Mouse (Mus musculus) lung, postnatal 10 days (tissue): ENCODE measurements around the gene 2700049A03Rik.
A peak's percentile ranks its signal among the peaks of the same experiment; 100 is the strongest.
"Not testable (repeated sequence)": the region's sequence is repeated elsewhere in the genome, so short reads cannot be mapped to it uniquely, and the experiment has no call there.

ENCODE experiments used
- DNase-seq: peaks from one replicate; pipeline ENCODE4 v3.0.0; 2021

The 2700049A03Rik gene

GRCm38 (mm10) chr12:71136130-71136973 is at the start of gene 2700049A03Rik, which contains the start of gene Timm9:
Gene 2700049A03Rik (plus strand): TSS chr12:71136848.
Gene Timm9 (minus strand): TSS chr12:71136684.
- DNase-seq, result peak; percentile 80

DNA sequence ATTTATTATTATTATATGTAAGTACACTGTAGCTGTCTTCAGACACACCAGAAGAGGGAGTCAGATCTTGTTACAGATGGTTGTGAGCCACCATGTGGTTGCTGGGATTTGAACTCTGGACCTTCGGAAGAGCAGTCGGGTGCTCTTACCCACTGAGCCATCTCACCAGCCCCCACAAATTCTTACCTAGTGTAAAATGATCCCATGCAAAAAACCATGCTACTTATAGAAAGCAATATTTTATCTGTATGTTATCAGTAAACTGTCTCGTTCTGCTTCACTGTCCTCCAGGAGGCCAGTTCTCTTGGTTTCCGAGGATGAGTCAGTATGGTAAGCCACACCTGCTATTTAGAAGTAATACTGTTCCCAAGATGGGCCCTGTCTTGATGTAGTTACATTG is 32.4 kb upstream of the 2700049A03Rik start:
- DNase-seq, result not testable (repeated sequence)

DNA sequence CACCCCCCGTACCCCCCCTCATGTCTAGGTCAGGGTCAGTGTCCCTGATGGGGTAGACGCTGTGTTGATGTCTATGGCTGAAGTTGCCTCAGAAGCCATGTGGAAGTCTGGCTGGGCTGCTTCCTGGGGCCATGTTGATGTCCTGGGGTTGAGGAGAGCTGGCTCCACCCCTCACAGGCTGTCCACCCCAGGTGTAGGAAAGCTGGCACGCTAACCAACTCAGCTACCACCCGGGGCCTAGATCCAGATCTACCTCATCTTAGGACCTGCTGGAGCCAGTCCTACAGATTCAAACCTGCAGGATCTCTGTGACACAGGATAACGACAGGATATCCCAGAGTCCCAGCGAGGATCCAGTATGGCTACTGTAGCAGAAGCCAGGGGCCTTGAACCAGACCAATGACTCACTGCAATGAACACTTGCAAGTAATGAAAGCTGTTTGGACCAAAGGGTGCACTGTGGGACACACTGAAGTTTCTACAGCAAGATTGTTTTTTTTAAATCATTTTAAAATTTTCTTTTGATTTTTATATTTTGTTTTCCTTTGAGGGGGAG is 29.4 kb upstream of the 2700049A03Rik start:
- DNase-seq, result no peak

DNA sequence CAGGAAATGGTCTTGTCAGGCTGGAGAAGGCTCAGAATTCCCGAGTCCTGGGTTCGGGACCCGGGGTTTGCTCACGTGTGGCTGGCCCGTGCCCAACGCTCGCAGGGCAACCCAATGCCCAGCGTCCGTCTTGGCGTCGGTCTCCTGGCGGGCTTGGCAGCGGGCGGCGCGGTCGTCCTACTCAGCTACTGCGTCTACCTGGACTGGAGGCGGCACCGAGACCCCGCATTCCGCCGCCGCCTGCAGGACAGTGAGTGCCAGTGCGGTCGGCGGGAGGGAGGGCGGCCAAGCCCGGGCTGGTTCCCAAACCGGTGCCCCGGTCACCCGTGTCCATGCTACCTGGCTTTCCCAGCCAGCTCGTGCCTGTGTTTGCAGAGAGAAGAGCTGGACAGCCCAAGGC is 25.3 kb upstream of the 2700049A03Rik start, which contains the start of gene Tomm20l:
Tomm20l (plus strand) TSS at position 98 of the 400 bp plus-strand sequence.
- peak; percentile 58 for DNase-seq

GRCm38 (mm10) chr12:71113074-71113473 is 23.6 kb upstream of the 2700049A03Rik start:
- DNase-seq, result peak; percentile 17

DNA sequence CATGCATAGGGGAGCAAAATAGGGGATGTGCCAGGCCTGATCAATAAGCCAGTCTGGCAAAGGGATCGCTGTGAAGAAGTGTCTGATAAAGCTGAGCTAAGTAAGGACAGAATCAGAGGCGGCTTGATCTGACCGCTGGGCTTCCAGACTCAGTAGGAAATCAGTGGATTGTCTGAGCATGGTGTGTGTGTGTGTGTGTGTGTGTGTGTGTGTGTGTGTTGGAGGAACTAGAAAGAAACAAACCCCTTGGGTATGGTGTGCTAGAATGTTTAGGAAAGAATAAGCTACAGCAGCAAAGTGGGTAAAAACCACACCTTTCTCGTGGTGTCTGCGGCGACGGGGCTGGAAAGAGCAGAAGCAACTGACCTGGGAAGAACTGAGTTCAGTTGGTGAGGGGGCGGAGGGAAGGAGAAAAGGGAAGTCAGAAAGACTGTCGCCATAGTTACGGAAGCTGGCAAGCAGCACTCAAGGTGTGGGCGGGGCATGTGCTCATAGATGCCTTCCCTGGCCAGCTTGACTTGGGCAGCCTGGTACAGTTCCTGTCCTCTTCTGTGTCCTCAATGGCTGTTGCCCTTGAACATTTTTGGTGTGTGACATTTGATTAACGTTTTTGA is 22.9 kb upstream of the 2700049A03Rik start:
- peak; percentile 72 for DNase-seq

DNA sequence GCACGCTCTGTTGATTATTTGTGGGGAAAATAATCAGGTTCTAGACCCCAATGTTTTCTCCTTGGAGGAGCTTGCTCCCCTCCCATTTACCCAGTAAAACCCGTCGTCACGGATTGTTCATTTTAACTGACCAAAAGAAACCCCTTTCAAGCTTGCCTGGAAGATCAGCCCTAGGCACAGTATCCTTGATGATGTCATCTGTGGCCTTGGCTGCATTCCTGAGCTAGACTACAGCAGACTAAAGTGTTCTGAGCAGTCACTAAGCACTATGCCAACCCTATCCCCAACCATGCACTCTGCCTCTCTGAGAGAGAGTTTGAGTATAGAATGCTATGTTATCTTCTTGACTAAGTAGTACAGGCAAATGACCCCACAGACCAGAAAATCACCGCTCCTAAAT is 20.2 kb upstream of the 2700049A03Rik start:
- DNase-seq, result no peak

- no peak for DNase-seq
Observed at GRCm38 (mm10) chr12:71122731-71123130, 13.9 kb upstream of the 2700049A03Rik start.

- no peak for DNase-seq
Observed at GRCm38 (mm10) chr12:71123286-71123685, 13.4 kb upstream of the 2700049A03Rik start.

- DNase-seq, result no peak
Observed at GRCm38 (mm10) chr12:71135581-71135980, 1.1 kb upstream of the 2700049A03Rik start.

DNA sequence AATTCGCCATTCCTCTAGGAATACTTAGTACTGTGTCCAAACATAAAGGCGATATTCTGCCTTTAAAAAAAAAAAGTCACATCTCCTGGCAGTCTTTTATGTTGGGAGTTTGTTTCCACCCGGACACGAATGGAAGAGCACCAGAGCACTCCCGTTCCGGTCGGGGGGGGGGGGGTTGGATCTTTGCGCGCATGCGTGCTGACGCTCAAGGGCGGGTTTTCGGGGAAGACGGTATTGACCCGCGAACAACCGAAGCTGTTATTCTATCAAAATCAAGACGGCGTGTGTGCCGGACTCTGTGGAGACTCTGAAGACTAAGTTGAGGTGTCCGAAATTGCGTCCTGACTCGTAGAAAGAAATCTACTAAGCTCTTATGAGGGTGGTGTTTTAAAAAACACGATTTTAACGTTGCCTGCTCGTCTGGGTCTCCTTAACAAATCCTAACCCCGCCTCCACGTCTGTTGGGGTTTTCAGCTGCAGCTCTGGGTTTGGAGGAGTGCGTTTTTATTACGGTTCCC is 385 bp downstream of the 2700049A03Rik start:
- peak; percentile 90 for DNase-seq

- DNase-seq, result no peak
Observed at GRCm38 (mm10) chr12:71137686-71138085, 1.0 kb downstream of the 2700049A03Rik start.

DNA sequence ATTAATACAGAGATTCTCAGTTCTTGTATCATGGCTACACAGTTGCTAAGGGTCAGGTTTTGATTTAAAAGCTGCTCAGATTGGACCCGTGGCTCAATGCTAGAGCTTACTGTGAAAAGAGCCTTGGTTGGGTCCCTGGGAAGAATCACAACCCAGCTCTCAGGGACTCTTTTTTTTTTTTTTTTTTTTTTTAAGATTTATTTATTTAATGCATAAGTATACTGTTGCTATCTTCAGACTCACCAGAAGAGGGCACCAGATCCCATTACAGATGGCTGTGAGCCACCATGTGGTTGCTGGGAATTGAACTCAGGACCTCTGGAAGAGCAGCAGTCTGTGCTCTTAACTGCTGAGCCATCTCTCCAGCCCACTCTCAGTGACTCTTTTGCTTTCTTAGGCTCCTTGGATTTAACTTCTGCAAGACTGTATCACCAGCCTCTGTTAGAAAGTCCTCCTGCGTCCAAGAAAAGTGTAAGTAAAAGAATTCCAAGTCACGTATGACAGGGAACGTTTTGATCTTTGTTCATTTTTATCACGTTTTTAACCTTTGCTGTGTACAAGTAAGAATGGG is 2.7 kb downstream of the 2700049A03Rik start:
- DNase-seq, result no peak

- DNase-seq, result no peak
Observed at GRCm38 (mm10) chr12:71141189-71141588, 4.5 kb downstream of the 2700049A03Rik start.

GRCm38 (mm10) chr12:71147641-71148040 is 11.0 kb downstream of the 2700049A03Rik start:
- DNase-seq, result peak; percentile 60

- DNase-seq, result no peak
Observed at GRCm38 (mm10) chr12:71148801-71149200, 12.2 kb downstream of the 2700049A03Rik start.

- no peak for DNase-seq
Observed at GRCm38 (mm10) chr12:71149456-71149855, 12.8 kb downstream of the 2700049A03Rik start.

DNA sequence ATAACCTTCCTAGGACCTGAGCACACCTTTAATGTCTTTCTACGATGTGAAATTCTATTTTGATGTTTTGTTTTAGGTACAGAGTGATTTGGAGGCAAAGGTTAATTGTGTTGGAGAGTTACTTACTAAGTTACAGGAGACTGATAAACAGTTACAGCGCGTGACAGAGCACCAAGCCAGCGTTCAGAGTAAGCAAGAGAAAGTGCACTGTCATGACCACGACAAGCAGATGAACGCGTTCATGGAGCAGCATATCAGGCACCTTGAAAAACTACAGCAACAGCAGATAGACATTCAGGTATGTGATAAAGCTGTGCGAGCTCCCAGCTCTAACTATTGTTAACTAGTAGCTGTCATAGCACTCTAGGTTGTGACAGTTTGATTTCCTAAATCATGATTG is 13.5 kb downstream of the 2700049A03Rik start:
- DNase-seq, result no peak

DNA sequence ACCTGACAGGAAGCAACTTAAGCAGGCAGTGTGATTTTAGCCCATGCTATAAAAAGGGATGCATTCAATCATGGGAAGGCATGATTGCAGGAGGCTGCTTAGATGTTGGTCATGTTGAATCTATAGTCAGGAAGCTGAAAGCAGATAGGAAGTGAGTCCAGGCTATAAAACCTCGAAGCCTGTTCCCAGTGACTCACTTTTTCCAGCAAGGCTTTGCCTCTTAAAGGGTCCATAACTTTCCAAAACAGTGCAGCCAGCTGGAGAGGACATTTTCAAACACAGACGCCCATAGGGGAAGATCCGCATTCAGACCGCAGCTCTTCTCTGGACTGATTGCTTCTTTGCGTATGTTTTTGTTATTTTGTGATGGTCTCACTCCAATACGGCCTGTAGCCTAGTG is 18.3 kb downstream of the 2700049A03Rik start:
- DNase-seq, result no peak

- DNase-seq, result no peak
Observed at GRCm38 (mm10) chr12:71157974-71158373, 21.3 kb downstream of the 2700049A03Rik start.

GRCm38 (mm10) chr12:71164410-71164809 is 27.8 kb downstream of the 2700049A03Rik start:
- no peak for DNase-seq

DNA sequence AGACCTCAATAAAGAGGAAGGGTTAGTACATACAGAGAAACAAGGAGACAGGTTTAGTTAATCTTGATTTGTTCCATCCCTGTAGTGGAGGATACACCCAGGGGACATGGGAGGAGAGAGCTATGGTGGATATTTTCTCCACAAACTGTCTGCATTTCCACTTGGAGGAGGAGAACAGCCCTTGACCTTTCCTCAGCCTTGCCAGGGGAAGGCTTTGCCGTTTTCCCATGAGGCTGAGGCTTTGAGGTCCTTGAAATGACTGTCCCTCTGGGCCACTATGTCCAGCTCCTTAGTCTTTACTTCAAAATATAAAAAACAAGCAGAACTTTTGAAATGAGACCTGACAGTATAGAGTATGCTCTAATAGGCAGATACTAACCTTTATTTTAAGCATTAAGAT is 33.3 kb downstream of the 2700049A03Rik start:
- no peak for DNase-seq

GRCm38 (mm10) chr12:71183736-71184135 is 47.1 kb downstream of the 2700049A03Rik start:
- DNase-seq, result no peak
